Mouse (Mus musculus) lung, embryonic 14.5 days (tissue): ENCODE measurements at regions not wholly inside any gene's neighbourhood (a gene's known extent, or its start where the extent isn't known, plus 50 kb on each side); places are given as distances from the start of the nearest gene placed in this dataset.
A peak's percentile ranks its signal among the peaks of the same experiment; 100 is the strongest.

Source experiments
- ATAC-seq: fragments of 200-750 bp; cut with Nextera tagmentation; 2 replicates; pipeline ENCODE4 v1.8.0; 2017; ENCODE audit warnings: mild to moderate bottlenecking, moderate TSS enrichment, moderate library complexity; ENCODE audit not compliant: insufficient read depth
- DNase-seq: peaks from one replicate; pipeline ENCODE4 v3.0.0-alpha.2; 2015
- H3K27ac ChIP-seq: fragments of 300-500 bp; sonication (generic); 2 replicates; pipeline ENCODE4 v1.5.1; 2014; ENCODE audit warnings: low read depth, mild to moderate bottlenecking, moderate library complexity
- H3K27me3 ChIP-seq: fragments of 300-500 bp; sonication (generic); 2 replicates; pipeline ENCODE4 v1.6.1; 2014; ENCODE audit warnings: low read length, control low read depth; ENCODE audit not compliant: insufficient read depth
- H3K36me3 ChIP-seq: fragments of 300-500 bp; sonication (generic); 2 replicates; pipeline ENCODE4 v1.6.1; 2014; ENCODE audit warnings: control low read depth; ENCODE audit not compliant: insufficient read depth
- H3K4me1 ChIP-seq: fragments of 300-500 bp; sonication (generic); 2 replicates; pipeline ENCODE4 v1.6.1; 2014; ENCODE audit warnings: antibody characterized with exemption, control low read depth; ENCODE audit not compliant: insufficient read depth
- H3K4me2 ChIP-seq: fragments of 300-500 bp; sonication (generic); 2 replicates; pipeline ENCODE4 v1.6.1; 2014; ENCODE audit warnings: mild to moderate bottlenecking
- H3K4me3 ChIP-seq: fragments of 300-500 bp; sonication (generic); 2 replicates; pipeline ENCODE4 v1.5.1; 2014; ENCODE audit warnings: low read depth, low read length
- H3K9ac ChIP-seq: fragments of 300-500 bp; sonication (generic); 2 replicates; pipeline ENCODE4 v1.6.1; 2014
- H3K9me3 ChIP-seq: fragments of 300-500 bp; sonication (generic); 2 replicates; pipeline ENCODE4 v1.6.1; 2016; ENCODE audit warnings: low read depth, low read length, control low read depth
- CTCF ChIP-seq: IDR thresholded peaks from 2 replicates; pipeline ENCODE4 v1.5.1; 2016; ENCODE audit warnings: antibody characterized with exemption, low read depth
- WGBS: fragments of 180-500 bp; shearing (Covaris S2); extraction: QIAGEN DNeasy Blood & Tissue Kit; methylation state at CpG from one replicate; pipeline ENCODE4 v1.1.7; 2014; 5-methylcytosine and 5-hydroxymethylcytosine counted together

DNA sequence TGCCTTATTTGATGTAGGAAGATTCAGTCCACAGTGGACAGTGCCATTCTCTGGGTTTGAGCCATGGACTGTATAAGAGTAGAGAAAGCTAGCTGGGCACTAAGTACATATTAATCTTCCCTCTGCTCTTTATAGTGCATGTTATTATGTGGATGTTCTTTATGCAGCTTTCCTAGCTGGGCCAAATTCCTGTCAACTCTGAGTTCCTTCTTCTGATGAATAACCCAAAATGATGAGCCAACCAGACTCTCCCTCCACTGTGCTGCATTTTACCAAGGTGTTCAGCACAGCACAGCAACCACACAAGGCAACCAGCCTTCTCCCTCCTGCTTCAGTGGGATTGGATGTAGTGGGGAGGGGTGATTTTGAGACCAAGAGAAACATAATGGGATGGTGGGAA is 87.7 kb downstream of the Ets2 start:
- DNase-seq (no peak), ATAC-seq (no peak)
- Histone ChIP-seq H3K27me3 (no peaks in the 10 kb centered on the region), H3K36me3 (no peaks in the 10 kb centered on the region), H3K4me1 (peaks cover 5% of the 10 kb centered on the region; the same call in 1 of the 2 replicates), H3K27ac (no peak overlapping the region), H3K4me3 (no peak overlapping the region), H3K9me3 (no peaks in the 10 kb centered on the region), H3K9ac (no peak overlapping the region), H3K4me2 (no peak overlapping the region)
- no peak for TF ChIP-seq CTCF

DNA sequence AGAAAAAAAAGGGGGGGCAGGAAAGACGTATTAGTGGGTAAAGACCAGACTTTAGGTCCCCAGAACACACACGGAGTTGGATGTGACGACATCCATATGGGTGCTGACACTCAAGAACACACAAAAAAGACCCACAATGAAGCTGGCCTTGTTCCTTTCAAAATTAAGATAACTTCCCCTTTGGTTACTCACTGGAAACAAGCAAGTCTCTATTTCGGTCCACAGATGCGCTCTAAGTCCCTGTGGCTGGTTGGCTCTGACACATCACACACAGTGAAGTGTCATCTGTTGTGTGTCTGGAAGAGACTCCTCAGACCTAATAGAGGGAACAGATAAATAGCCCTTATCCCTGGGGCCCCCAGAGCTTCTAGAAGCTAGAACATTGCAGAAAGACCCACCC is 79.8 kb downstream of the Ets2 start:
- DNase-seq = no peak
- H3K27me3 ChIP-seq = no peaks in the 10 kb centered on the region
- no peak overlapping the region for H3K4me2 ChIP-seq
- no peaks in the 10 kb centered on the region for H3K9me3 ChIP-seq
- no peak for TF ChIP-seq CTCF
- WGBS = 71% methylated on average over 5 of the region's 5 CpGs
- no peaks in the 10 kb centered on the region for H3K36me3 ChIP-seq
- ATAC-seq = no peak
- no peak overlapping the region for H3K27ac ChIP-seq
- no peak overlapping the region for H3K4me3 ChIP-seq
- no peaks in the 10 kb centered on the region for H3K4me1 ChIP-seq
- H3K9ac ChIP-seq = no peak overlapping the region

DNA sequence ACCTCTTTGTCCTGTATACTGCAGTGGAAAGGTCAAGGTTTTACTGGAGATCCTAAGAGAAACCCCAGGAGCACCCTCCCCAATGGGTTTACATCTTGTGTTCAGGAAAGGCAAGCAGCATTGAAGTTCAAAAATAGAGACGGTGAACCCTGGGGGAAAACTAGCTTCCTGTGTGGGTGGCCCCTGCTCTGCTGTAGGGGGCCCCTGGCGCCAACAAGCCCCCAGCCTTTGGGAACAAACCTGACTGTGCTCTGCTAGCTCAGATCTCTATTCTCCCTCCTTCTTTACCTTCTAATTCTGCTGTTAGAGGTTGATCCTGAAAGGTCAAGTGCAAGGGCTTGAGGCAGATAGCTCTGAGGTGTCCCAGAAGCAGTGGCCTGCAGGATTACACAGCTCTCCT is 78.6 kb downstream of the Ets2 start:
- Histone ChIP-seq H3K36me3 (no peaks in the 10 kb centered on the region), H3K27me3 (no peaks in the 10 kb centered on the region), H3K4me1 (no peaks in the 10 kb centered on the region), H3K9ac (no peak overlapping the region), H3K9me3 (no peaks in the 10 kb centered on the region), H3K4me2 (no peak overlapping the region), H3K27ac (no peak overlapping the region), H3K4me3 (no peak overlapping the region)
- WGBS = 61% methylated on average over 2 of the region's 2 CpGs
- TF ChIP-seq CTCF = no peak
- ATAC-seq = no peak
- no peak for DNase-seq

DNA sequence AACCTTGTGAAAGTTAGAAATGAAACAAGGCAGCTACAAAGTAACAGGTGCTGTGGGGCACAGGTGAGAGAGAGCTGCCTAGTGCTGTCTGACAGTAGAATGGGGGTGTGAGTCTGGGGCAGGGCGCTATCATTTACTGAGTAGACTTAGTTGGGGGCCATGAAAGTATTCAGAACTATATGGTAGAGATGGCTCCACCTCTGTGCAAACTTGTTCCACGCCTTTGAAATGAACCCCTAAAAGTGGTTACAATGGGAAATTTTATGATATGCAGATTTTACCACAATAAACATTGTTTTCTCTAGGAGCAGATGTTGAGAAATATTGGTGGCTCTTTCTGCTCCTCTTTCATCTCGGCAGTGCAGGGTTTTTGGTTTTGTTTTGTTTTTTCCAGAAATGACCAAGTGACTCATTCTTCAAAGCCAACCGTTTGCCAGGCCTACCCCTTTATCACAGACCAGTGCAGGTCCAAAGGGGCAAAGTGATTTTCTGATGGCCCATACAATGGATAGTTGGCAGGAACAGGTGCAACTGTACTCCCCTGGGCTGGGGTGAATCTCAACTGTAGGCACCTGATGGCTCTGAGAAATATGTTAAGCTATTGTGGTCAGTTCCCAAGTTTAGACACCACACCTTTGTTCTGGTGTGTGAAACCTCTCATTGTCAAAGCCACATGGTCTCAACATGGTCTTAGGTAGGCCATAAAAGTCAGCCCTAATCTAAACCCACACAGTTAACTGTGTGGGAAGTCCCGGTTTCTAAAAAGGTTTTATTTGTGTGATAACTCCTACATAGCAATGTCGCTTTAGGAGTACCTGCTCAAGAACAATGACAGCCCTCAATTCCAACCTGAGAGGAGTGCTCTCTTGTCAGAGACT is 77.2 kb downstream of the Ets2 start:
- 75% methylated on average over 6 of the region's 6 CpGs for WGBS
- DNase-seq (no peak), ATAC-seq (no peak)
- H3K4me2 ChIP-seq = no peak overlapping the region
- H3K27ac ChIP-seq = no peak overlapping the region
- no peaks in the 10 kb centered on the region for H3K9me3 ChIP-seq
- no peak overlapping the region for H3K4me3 ChIP-seq
- no peak for TF ChIP-seq CTCF
- no peak overlapping the region for H3K9ac ChIP-seq
- no peaks in the 10 kb centered on the region for H3K27me3 ChIP-seq
- H3K36me3 ChIP-seq = no peaks in the 10 kb centered on the region
- H3K4me1 ChIP-seq = no peaks in the 10 kb centered on the region

DNA sequence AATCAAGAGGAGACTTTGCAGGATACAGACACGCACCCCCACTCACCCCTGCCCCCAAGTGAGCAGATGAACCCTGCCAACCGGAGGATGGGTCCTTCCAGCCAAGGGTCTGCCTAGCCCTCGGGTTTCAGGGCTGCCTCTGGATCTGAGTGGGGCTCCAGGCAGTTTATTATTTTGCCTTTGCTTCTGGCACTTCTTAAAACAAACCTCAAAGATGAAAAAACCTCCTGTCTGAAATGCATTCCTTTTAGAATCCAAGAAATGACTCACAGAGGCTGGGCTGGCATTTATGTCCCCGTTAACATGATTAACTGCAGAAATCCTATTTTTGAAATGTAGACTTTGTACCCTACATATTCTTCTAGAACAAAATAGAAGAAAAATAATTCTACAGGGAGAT is 76.3 kb downstream of the Ets2 start:
- WGBS = 40% methylated on average over 4 of the region's 4 CpGs
- TF ChIP-seq CTCF = no peak
- no peak overlapping the region for H3K9ac ChIP-seq
- H3K4me3 ChIP-seq = no peak overlapping the region
- no peaks in the 10 kb centered on the region for H3K27me3 ChIP-seq
- H3K4me1 ChIP-seq = no peaks in the 10 kb centered on the region
- no peaks in the 10 kb centered on the region for H3K36me3 ChIP-seq
- no peaks in the 10 kb centered on the region for H3K9me3 ChIP-seq
- H3K27ac ChIP-seq = no peak overlapping the region
- ATAC-seq (no peak), DNase-seq (no peak)
- no peak overlapping the region for H3K4me2 ChIP-seq

DNA sequence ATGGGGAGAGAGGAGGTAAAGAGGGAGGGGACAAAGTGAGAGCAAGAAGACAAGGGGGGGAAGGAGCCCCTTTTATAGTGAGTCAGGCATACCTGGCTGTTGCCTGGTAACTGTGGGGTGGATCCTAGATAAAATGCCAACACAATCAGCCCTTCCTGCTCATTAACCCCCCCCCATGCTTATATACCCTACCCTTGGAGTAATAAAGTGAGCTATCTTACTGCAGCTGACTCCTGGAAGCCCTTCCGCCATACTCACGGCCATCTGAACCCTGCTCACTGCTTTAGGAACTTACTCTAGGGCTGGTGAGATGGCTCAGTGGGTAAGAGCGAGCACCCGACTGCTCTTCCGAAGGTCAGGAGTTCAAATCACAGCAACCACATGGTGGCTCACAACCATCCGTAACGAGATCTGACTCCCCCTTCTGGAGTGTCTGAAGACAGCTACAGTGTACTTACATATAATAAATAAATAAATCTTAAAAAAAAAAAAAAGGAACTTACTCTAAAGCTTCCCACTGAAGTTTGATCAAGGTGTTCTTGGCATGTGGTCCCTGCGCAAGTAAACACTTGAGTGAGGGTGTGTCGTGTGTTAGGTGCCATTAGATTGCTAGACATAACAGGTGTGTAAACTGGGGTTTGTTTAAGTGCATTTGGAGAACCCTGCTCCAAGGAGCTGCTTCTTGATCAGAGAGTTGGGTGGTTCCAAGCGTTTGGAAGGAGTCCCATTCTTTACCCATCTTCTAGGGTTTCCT is 74.9 kb downstream of the Ets2 start:
- Histone ChIP-seq H3K27me3 (no peaks in the 10 kb centered on the region), H3K4me3 (no peak overlapping the region), H3K27ac (no peak overlapping the region), H3K36me3 (no peaks in the 10 kb centered on the region), H3K4me1 (peaks cover 6% of the 10 kb centered on the region; the same call in 1 of the 2 replicates), H3K9ac (no peak overlapping the region), H3K4me2 (no peak overlapping the region), H3K9me3 (no peaks in the 10 kb centered on the region)
- TF ChIP-seq CTCF = no peak
- DNase-seq (no peak), ATAC-seq (peak; percentile 38; the same call in 1 of the 2 replicates)
- 76% methylated on average over 10 of the region's 10 CpGs for WGBS

DNA sequence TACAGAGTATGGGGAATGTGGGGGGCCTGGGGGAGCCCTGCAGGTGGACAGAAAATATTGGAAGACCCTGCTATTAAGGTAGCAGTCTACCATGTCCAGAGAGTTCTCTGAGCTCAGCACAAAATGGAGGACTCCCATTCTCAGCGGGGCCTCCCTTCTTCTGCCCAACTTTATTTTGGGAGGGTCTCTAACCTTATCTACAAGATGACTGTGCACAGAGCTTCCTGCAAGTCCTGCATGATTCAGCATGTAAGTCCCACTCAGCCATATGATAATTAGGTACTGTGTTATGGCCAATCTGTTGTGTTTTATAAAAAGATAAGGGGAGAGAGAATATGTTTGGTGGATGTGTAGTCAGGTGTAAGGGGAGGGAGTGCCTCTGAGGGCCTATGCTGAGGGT is 74.1 kb downstream of the Ets2 start:
- no peak for ATAC-seq
- H3K9me3 ChIP-seq = no peaks in the 10 kb centered on the region
- no peak overlapping the region for H3K27ac ChIP-seq
- no peak for DNase-seq
- 77% methylated on average over 1 of the region's 1 CpGs for WGBS
- no peak overlapping the region for H3K9ac ChIP-seq
- no peaks in the 10 kb centered on the region for H3K27me3 ChIP-seq
- H3K4me3 ChIP-seq = no peak overlapping the region
- H3K36me3 ChIP-seq = no peaks in the 10 kb centered on the region
- H3K4me2 ChIP-seq = no peak overlapping the region
- peaks cover 9% of the 10 kb centered on the region; the same call in 1 of the 2 replicates for H3K4me1 ChIP-seq
- TF ChIP-seq CTCF = no peak
